Mouse (Mus musculus) ES-CJ7 (cell line): Measurements from ENCODE around the gene Casc3.
A peak's percentile ranks its signal among the peaks of the same experiment; 100 is the strongest.

Experiments
- DNase-seq: peaks from one replicate; pipeline ENCODE4 v3.0.0; 2011; ENCODE audit warnings: low read depth, low spot score

The Casc3 gene

DNA sequence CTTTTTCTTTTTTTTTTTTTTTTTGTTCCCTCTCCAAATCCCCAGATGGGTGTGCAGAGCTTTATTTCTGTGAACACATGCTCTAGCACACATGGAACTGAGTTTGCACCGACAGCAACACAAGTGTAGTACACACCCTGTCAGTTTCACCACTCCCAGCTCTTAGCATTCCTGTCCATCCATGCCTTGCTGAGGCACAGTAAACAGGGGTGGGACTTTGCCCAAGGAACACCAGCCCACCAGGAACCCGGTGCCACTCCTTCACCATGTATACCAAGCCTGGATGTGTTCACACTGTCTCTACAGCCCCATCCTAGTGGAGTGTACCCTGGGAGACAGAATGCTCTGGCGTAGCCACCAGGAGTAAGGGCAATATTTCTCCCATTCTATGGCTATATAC, 31.0 kb downstream of the Casc3 start:
- no peak for DNase-seq

DNA sequence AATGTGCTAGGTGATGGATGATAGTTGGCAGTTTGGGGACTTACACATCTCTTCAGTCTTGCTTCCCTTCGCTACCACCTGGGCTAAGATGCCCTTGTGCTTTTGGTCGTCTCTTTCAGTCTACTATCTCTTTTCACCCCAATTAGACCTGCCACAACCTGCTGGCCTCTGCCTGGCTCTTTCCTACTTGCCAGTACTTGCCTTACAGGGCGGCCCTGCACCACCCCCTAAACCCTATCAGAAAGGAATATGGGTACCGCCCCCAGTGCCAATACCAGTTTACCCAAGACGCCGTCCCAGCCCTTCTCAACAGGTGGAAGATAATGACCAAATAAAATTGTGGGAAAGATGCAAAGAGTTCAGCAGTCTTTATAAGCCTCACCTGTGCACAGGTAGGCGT, 31.4 kb downstream of the Casc3 start:
- no peak for DNase-seq

GRCm38 (mm10) chr11:98836651-98837141, 32.0 kb downstream of the Casc3 start, which contains the start of gene Rapgefl1:
Gene Rapgefl1, plus strand, starts transcription at chr11:98836785.
- peak; percentile 74 for DNase-seq

DNA sequence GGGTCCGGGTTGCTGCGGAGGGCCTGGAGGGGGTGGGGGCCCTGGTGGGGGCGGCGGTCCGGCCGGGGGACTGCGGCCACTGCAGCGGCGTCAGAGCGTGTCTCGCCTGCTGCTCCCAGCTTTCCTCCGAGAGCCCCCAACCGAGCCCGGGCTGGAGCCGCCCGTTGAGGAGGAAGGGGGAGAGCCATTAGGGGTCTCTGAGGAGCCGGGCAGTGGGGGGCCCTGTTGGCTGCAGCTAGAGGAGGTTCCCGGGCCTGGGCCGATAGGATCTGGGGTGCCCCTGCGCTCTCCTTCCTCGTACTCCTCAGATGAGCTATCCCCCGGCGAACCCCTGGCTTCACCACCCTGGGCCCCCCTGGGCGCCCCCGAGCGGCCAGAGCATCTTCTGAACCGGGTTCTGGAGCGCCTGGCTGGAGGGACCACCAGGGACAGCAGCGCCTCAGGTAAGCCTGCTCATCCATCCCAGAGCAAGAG, 32.6 kb downstream of the Casc3 start:
- DNase-seq, result no peak

DNA sequence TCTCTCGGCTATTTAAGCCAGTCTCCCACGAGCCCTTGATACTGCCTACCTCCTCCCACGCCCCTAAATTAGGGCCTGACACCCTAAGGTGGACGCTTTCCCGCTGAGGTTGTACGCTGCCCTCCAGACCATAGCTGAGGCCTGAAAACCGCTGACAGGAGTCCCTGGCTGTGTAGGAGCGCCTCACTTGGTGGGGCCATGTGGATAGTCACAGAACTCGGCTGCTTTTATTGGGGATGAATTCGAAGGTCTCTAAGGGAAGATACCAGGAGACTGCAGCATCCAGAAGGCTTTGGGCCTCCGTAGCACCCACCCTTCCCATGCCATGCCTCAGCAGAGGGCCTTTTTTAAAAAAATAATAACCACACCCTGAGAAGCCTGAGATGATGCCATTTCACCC, 33.2 kb downstream of the Casc3 start:
- no peak for DNase-seq

DNA sequence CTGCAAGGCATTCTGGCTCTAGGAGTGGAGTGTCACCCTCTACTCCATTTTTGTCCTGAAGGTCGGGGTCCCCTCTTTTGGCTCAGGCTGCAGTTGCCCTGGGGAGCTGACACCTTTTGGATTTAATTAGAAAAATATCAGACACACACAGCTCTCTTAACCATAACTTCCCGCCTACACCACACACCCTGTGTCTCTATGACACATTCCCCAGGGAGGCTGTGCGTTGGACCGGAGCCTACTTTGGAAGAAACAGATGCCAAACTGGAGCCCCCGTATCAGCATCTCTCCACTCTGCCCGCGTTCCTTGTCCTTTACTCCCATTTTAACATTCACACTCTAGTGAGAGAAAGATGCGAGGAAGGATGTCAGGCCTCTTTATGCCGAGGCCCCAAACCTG, 33.8 kb downstream of the Casc3 start:
- no peak for DNase-seq

- DNase-seq, result no peak
Measured at GRCm38 (mm10) chr11:98839402-98839801, 34.7 kb downstream of the Casc3 start.

GRCm38 (mm10) chr11:98839897-98840296, 35.2 kb downstream of the Casc3 start:
- DNase-seq, result no peak

DNA sequence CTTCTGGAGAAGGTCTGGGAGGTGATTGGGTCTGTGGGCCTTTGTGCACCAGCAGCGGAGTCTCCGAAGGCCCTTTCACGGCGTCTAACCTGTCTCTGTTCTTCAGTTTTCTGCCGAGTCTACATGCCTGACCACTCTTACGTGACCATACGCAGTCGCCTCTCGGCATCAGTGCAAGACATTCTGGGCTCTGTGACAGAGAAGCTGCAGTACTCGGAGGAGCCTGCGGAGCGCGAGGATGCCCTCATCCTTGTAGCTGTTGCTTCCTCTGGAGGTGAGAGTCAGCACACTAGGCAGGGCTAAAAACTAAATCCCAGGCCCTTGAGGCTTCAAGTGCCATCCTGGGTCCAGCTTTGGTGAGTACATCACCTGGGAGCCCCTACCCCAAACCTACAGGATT, 41.3 kb downstream of the Casc3 start:
- peak; percentile 77 for DNase-seq

- peak; percentile 70 for DNase-seq
Measured at GRCm38 (mm10) chr11:98846865-98847604, 42.3 kb downstream of the Casc3 start.

- no peak for DNase-seq
Measured at GRCm38 (mm10) chr11:98849196-98849894, 44.6 kb downstream of the Casc3 start.

GRCm38 (mm10) chr11:98850100-98851093, 45.7 kb downstream of the Casc3 start:
- peak; percentile 60 for DNase-seq

- DNase-seq, result no peak
Measured at GRCm38 (mm10) chr11:98854116-98854515, 49.4 kb downstream of the Casc3 start.

- DNase-seq, result no peak
Measured at GRCm38 (mm10) chr11:98854659-98855058, 50.0 kb downstream of the Casc3 start.

DNA sequence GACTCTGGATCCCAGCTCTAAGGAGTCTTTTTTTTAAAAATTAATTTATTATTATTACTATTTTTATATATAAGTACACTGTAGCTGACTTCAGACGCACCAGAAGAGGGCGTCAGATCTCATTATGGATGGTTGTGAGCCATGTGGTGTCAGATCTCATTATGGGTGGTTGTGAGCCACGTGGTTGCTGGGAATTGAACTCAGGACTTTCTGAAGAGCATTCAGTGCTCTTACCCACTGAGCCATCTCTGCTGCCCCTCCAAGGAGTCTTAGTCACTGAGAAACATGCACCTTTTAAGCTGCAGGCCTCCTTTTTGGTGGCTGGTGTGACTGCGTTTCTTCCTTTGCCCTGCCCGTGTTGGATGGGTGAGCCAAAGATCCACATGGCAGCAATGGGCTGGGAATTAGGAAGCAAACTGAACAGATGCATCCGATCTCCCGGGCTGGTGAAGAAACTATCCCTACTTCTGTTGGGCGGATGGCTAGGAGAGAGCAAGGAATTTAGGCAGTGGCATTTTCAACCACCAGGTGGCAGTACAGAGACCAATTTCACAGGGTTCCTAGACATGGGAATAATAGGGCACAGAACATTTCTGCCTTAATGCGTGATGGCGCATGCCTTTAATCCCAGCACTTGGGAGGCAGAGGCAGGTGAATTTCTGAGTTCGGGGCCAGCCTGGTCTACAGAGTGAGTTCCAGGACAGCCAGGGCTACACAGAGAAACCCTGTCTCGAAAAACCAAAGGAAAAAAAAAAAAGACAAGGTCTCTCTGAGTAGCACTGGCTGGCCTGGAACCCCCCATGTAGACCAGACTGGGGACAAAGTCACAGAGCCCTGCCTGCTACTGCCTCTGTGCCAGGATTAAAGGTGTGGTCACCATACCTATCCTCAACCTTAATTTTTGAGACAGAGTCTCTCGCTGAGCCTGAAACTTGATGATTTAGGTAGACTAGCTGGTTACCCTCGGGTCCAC, 54.3 kb downstream of the Casc3 start:
- peak; percentile 92 for DNase-seq

GRCm38 (mm10) chr11:98863028-98863750, 58.5 kb downstream of the Casc3 start, which contains the start of gene Wipf2:
Gene Wipf2, plus strand, starts transcription at chr11:98863638.
- DNase-seq, result peak; percentile 98

DNA sequence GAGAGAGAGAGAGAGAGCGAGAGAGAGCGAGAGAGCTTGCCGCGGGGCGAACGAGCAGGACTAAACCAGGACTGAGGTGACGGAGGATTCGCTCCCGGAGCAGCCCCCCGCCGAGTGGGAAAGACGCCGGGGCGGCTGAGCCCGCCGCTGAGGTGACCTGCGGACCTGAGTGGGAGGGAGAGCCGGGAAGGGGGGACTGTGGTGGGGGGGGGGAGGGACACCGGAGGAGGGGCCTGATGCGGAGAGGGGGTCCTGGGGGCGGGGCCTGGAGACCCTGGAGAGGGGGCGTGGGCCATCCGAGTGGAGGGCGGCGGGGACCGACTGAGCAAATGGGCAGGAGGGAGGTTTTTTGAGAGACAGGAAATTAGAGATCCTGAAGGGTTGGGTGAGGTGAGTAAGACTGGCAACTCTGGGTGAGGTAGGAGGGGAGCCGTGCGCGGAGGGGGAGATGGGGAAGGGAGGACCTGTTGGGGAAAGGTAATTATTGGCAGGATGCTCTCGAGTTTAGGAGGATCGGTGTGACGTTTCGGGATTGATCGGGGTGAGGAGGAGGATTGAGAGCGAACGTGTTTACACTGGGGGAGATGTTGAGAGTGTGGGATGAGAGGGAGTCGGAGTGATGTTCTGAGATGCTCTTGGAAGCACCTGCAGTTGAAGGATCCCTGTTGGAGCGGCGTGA, 59.2 kb downstream of the Casc3 start:
- peak; percentile 88 for DNase-seq

- DNase-seq, result no peak
Measured at GRCm38 (mm10) chr11:98867293-98867692, 62.6 kb downstream of the Casc3 start.

DNA sequence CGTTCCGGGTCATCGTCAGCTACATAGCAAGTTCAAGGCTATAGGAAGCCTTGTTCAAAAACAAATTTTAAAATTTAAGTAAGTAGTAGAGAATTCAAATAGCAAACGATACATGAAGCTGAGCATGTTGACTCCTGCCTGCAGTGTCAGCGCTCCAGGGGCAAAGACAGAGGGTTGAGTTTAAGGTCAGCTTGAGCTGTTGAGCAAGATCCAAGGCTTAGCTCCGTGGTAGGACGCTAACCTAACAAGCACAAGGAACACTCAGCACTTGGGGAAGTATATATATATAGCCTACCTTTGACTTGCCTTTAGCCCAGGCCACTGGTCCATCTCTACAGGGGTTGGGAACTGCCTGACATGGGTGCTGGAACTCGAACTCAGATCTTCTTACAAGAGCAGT, 65.2 kb downstream of the Casc3 start:
- DNase-seq, result no peak
